Mouse (Mus musculus): Measurements from ENCODE around the gene Kdm2a.

DNA sequence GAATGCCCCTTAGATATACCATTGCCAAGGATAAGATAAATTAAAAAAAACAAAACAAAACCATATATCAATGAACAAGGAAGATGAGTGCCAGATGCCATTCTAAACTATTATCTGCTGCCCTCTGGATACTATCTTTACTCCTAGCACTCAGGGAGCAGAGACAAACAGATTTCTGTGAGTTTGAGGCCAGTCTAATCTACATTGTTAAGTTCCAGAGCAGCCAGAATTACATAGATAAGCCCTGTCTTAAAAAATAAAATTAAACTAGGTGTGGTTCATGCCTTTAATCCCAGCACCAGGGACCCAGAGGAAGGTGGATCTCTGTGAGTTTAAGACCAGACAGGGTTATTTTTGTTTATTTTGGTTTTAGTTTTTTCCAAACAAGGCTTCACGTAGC lies 51.6 kb downstream of the Kdm2a start:
- no peak for TF ChIP-seq MAX (IDR thresholded peaks at IDR 0.05; ENCODE audit: low read depth)
- TF ChIP-seq POLR2A (IDR thresholded peaks at IDR 0.05; ENCODE audit: insufficient read length, low read depth): no peak
- TF ChIP-seq POLR2AphosphoS2 (IDR thresholded peaks at IDR 0.05; ENCODE audit: insufficient read length, low read depth): no peak
- no peak for TF ChIP-seq E2F4 (IDR thresholded peaks at IDR 0.05; ENCODE audit: insufficient read depth)
- TF ChIP-seq USF1 (IDR thresholded peaks at IDR 0.05; ENCODE audit: low read depth): no peak
- no peak for TF ChIP-seq CEBPB (IDR thresholded peaks at IDR 0.05; ENCODE audit: insufficient read depth, poor library complexity, severe bottlenecking)

Data from myocyte (in vitro differentiated cells).